Mouse (Mus musculus): Measurements from ENCODE around the gene Bicd2. TPM values are rescaled to one million over a fixed set of nuclear protein-coding genes. Genes with fewer than 3 reads are reported as not detected.
A peak's percentile ranks its signal among the peaks of the same experiment; 100 is the strongest.

The Bicd2 gene
- total and polyA plus RNA-seq, 2 experiments: 7.6 to 8.7 TPM

GRCm38 (mm10) chr13:49371428-49371899 lies 30.1 kb downstream of the Bicd2 start:
- no peak overlapping the region for H3K9ac ChIP-seq (ENCODE audit: low read depth, low read length)
- no peaks in the 10 kb centered on the region for H3K27me3 ChIP-seq (ENCODE audit: control insufficient read depth, insufficient read depth, low read length)
- no peak for TF ChIP-seq CTCF (IDR thresholded peaks at IDR 0.05; ENCODE audit: low read depth, low read length)
- no peak for TF ChIP-seq POLR2A (IDR thresholded peaks at IDR 0.05; ENCODE audit: extremely low read depth, insufficient read depth, low read length)
- DNase-seq (ENCODE audit: extremely low read depth, low read depth, low spot score): peak; percentile 55
- H3K4me1 ChIP-seq (ENCODE audit: control insufficient read depth, insufficient read depth, low read length): peaks cover 10% of the 10 kb centered on the region
- H3K27ac ChIP-seq (replicated peaks; ENCODE audit: insufficient read depth, low read depth, low read length): peak overlapping the region; percentile 32
- WGBS: 52% methylated on average over 3 of the region's 3 CpGs
- no peaks in the 10 kb centered on the region; the same call in 1 of the 2 replicates for H3K36me3 ChIP-seq (ENCODE audit: control insufficient read depth, insufficient read depth, low read length)
- 0 out of 2 replicates have a peak, but pooled peaks cover 11% of the 10 kb centered on the region for H3K79me2 ChIP-seq (ENCODE audit: control insufficient read depth, insufficient read depth, low read length)
- H3K4me3 ChIP-seq (ENCODE audit: insufficient read depth, low read depth, low read length): no peak overlapping the region

DNA sequence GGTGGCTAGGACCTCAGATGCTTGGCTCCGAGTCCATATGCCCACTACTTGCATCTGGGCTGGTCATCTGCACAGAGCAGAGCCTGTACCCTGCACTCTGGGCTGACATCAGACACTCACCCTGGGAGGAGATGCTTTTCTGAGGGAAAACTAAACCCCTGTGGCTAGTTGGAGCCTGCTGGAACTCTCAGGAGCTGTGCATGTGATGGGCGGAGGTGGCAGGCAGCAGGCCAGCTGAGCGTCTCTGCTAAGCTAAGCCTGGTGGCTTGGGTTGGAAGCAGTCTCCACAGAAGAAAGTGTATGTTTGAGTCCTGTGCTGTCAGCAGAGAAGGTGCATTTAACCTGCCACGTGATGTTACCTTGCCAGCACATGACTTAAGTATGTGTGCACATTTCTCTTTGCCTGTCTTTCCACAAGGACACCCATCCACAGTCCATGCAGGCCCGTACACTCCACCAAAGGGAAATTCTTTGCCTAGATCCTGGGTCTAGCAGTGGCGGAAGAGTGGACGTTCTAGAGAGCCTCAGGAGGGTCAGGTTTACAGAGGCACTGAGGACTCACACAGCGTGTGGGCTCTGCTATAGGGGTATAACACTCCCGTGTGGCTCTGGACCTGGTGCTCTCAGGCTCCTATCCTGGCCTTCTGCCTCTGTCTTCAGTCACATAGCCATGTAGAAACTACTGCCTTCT lies 31.1 kb downstream of the Bicd2 start:
- Histone ChIP-seq H3K27me3 (ENCODE audit: control insufficient read depth, insufficient read depth, low read length) (no peaks in the 10 kb centered on the region), H3K27ac (replicated peaks; ENCODE audit: insufficient read depth, low read depth, low read length) (peak overlapping the region; percentile 32), H3K4me1 (ENCODE audit: control insufficient read depth, insufficient read depth, low read length) (peaks cover 10% of the 10 kb centered on the region), H3K36me3 (ENCODE audit: control insufficient read depth, insufficient read depth, low read length) (no peaks in the 10 kb centered on the region; the same call in 1 of the 2 replicates), H3K79me2 (ENCODE audit: control insufficient read depth, insufficient read depth, low read length) (0 out of 2 replicates have a peak, but pooled peaks cover 2% of the 10 kb centered on the region), H3K9ac (ENCODE audit: low read depth, low read length) (no peak overlapping the region), H3K4me3 (ENCODE audit: insufficient read depth, low read depth, low read length) (no peak overlapping the region)
- WGBS: 82% methylated on average over 9 of the region's 9 CpGs
- TF ChIP-seq POLR2A (IDR thresholded peaks at IDR 0.05; ENCODE audit: extremely low read depth, insufficient read depth, low read length) (no peak), CTCF (IDR thresholded peaks at IDR 0.05; ENCODE audit: low read depth, low read length) (no peak)
- DNase-seq (ENCODE audit: extremely low read depth, low read depth, low spot score): no peak

DNA sequence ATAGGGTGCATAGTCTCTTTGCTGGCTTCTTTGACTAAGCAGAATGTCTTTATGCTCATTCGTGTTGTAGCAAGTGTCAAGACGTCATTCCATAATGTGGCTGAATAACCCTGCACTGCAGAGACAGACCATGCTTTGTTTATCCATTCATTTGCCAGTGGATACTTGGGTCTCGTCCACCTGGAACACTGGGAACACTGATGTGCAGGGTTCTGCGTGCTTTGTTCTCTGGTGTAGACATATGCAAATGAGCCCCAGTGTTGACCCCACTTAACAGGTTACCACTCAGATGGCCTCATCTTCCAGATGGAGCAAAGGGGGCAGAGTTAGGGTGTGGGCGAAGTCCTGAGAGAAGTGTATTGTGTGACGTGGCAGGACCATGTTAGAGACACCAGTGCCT lies 32.9 kb downstream of the Bicd2 start:
- WGBS: 77% methylated on average over 6 of the region's 6 CpGs
- Histone ChIP-seq H3K27me3 (ENCODE audit: control insufficient read depth, insufficient read depth, low read length) (no peaks in the 10 kb centered on the region), H3K79me2 (ENCODE audit: control insufficient read depth, insufficient read depth, low read length) (no peaks in the 10 kb centered on the region), H3K4me3 (ENCODE audit: insufficient read depth, low read depth, low read length) (no peak overlapping the region), H3K36me3 (ENCODE audit: control insufficient read depth, insufficient read depth, low read length) (peaks cover 2% of the 10 kb centered on the region; the same call in 1 of the 2 replicates), H3K4me1 (ENCODE audit: control insufficient read depth, insufficient read depth, low read length) (peaks cover 10% of the 10 kb centered on the region), H3K9ac (ENCODE audit: low read depth, low read length) (no peak overlapping the region), H3K27ac (replicated peaks; ENCODE audit: insufficient read depth, low read depth, low read length) (no peak overlapping the region)
- peak; percentile 19 for DNase-seq (ENCODE audit: extremely low read depth, low read depth, low spot score)
- no peak for TF ChIP-seq CTCF (IDR thresholded peaks at IDR 0.05; ENCODE audit: low read depth, low read length)
- TF ChIP-seq POLR2A (IDR thresholded peaks at IDR 0.05; ENCODE audit: extremely low read depth, insufficient read depth, low read length): no peak

DNA sequence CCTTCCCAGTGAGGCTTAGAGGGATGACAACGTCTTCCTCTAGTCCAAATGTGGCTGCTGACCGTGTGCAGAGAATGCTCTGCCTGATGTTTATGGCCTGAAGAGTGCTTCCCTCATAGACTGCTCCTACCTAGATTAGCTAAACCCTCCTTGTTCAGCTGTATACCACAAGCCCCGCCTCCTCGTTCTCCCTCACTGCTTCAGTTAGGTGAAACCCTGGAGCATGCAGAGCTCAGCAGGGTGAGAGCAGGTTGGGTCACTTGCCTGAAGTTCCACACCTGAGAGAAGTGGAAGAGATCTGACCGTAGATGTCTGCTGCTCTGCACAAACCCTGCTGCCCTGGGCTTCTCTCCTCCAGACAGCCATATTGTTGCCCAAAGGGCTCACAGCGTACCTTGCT lies 33.3 kb downstream of the Bicd2 start:
- no peak for DNase-seq (ENCODE audit: extremely low read depth, low read depth, low spot score)
- H3K27ac ChIP-seq (replicated peaks; ENCODE audit: insufficient read depth, low read depth, low read length): no peak overlapping the region
- TF ChIP-seq CTCF (IDR thresholded peaks at IDR 0.05; ENCODE audit: low read depth, low read length): no peak
- TF ChIP-seq POLR2A (IDR thresholded peaks at IDR 0.05; ENCODE audit: extremely low read depth, insufficient read depth, low read length): no peak
- H3K4me1 ChIP-seq (ENCODE audit: control insufficient read depth, insufficient read depth, low read length): peaks cover 10% of the 10 kb centered on the region
- H3K79me2 ChIP-seq (ENCODE audit: control insufficient read depth, insufficient read depth, low read length): no peaks in the 10 kb centered on the region
- H3K27me3 ChIP-seq (ENCODE audit: control insufficient read depth, insufficient read depth, low read length): no peaks in the 10 kb centered on the region
- no peak overlapping the region for H3K9ac ChIP-seq (ENCODE audit: low read depth, low read length)
- no peak overlapping the region for H3K4me3 ChIP-seq (ENCODE audit: insufficient read depth, low read depth, low read length)
- H3K36me3 ChIP-seq (ENCODE audit: control insufficient read depth, insufficient read depth, low read length): peaks cover 2% of the 10 kb centered on the region; the same call in 1 of the 2 replicates
- WGBS: 90% methylated on average over 6 of the region's 6 CpGs

- Histone ChIP-seq H3K27ac (replicated peaks; ENCODE audit: insufficient read depth, low read depth, low read length) (no peak overlapping the region), H3K9ac (ENCODE audit: low read depth, low read length) (no peak overlapping the region), H3K27me3 (ENCODE audit: control insufficient read depth, insufficient read depth, low read length) (no peaks in the 10 kb centered on the region), H3K4me1 (ENCODE audit: control insufficient read depth, insufficient read depth, low read length) (peaks cover 3% of the 10 kb centered on the region), H3K36me3 (ENCODE audit: control insufficient read depth, insufficient read depth, low read length) (peaks cover 2% of the 10 kb centered on the region; the same call in 1 of the 2 replicates), H3K79me2 (ENCODE audit: control insufficient read depth, insufficient read depth, low read length) (no peaks in the 10 kb centered on the region), H3K4me3 (ENCODE audit: insufficient read depth, low read depth, low read length) (no peak overlapping the region)
- no peak for DNase-seq (ENCODE audit: extremely low read depth, low read depth, low spot score)
- WGBS: 72% methylated on average over 6 of the region's 6 CpGs
- TF ChIP-seq POLR2A (IDR thresholded peaks at IDR 0.05; ENCODE audit: extremely low read depth, insufficient read depth, low read length) (no peak), CTCF (IDR thresholded peaks at IDR 0.05; ENCODE audit: low read depth, low read length) (no peak)
Measured at GRCm38 (mm10) chr13:49377608-49378007, 36.2 kb downstream of the Bicd2 start.

GRCm38 (mm10) chr13:49379301-49379700 lies 37.9 kb downstream of the Bicd2 start:
- Histone ChIP-seq H3K9ac (ENCODE audit: low read depth, low read length) (no peak overlapping the region), H3K27ac (replicated peaks; ENCODE audit: insufficient read depth, low read depth, low read length) (no peak overlapping the region), H3K27me3 (ENCODE audit: control insufficient read depth, insufficient read depth, low read length) (no peaks in the 10 kb centered on the region), H3K36me3 (ENCODE audit: control insufficient read depth, insufficient read depth, low read length) (peaks cover 4% of the 10 kb centered on the region; the same call in 1 of the 2 replicates), H3K4me3 (ENCODE audit: insufficient read depth, low read depth, low read length) (no peak overlapping the region), H3K4me1 (ENCODE audit: control insufficient read depth, insufficient read depth, low read length) (peaks cover 3% of the 10 kb centered on the region), H3K79me2 (ENCODE audit: control insufficient read depth, insufficient read depth, low read length) (no peaks in the 10 kb centered on the region)
- 95% methylated on average over 20 of the region's 20 CpGs for WGBS
- DNase-seq (ENCODE audit: extremely low read depth, low read depth, low spot score): no peak
- TF ChIP-seq POLR2A (IDR thresholded peaks at IDR 0.05; ENCODE audit: extremely low read depth, insufficient read depth, low read length): no peak

All from liver, adult 2 months (tissue).